Mouse (Mus musculus) erythroblast, embryonic 14.5 days (primary cell): ENCODE data around the gene Mplkip.

Experiments
- GATA1 ChIP-seq: IDR thresholded peaks from 2 replicates; pipeline ENCODE4 v1.6.1; 2012; ENCODE audit warnings: low read length, inconsistent platforms, mixed read lengths
- TAL1 ChIP-seq: IDR thresholded peaks from 3 replicates; pipeline ENCODE4 v1.6.1; 2012; ENCODE audit warnings: low read length, inconsistent platforms, mixed read lengths

DNA sequence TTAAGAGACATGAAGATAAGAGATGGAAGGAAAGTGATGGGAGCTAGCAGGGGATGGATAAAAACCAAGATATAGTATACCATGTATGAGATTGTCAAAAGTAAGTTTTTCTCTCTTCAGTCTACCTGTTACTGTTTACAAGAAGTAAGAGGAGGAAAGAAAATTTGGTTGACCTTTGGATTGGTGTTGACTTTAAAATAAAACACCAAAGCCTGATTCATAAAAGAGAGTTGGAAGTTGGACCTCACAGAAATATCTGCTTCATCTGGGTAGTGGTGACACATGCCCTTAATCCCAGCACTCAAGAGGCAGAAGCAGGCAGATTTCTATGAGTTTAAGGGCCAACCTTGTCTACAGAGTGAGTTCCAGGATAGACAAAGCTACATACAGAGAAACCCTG is 7.3 kb downstream of the Mplkip start:
- TF ChIP-seq GATA1 (no peak), TAL1 (no peak)
